Mouse (Mus musculus) forebrain, embryonic 14.5 days (tissue): ENCODE results near the gene Rcor1. TPM values are rescaled to one million over a fixed set of nuclear protein-coding genes. Genes with fewer than 3 reads are reported as not detected.

Experiments
- ATAC-seq: fragments of 200-750 bp; cut with Nextera tagmentation; 2 replicates; pipeline ENCODE4 v1.8.0; 2017; ENCODE audit warnings: mild to moderate bottlenecking, moderate library complexity
- DNase-seq: peaks from one replicate; pipeline ENCODE4 v3.0.0-alpha.2; 2015; ENCODE audit warnings: low spot score
- H3K27ac ChIP-seq: fragments of 300-500 bp; sonication (generic); 2 replicates; pipeline ENCODE4 v1.5.1; 2014; ENCODE audit warnings: low read depth, mild to moderate bottlenecking, control low read depth, low read length, moderate library complexity
- H3K27me3 ChIP-seq: fragments of 300-500 bp; sonication (generic); replicated peaks from 2 replicates; pipeline ENCODE4 v1.6.1; 2014; ENCODE audit warnings: low read length, control low read depth, mixed read lengths; ENCODE audit not compliant: control insufficient read depth, insufficient read depth
- H3K36me3 ChIP-seq: fragments of 300-500 bp; sonication (generic); 2 replicates; pipeline ENCODE4 v1.6.1; 2014; ENCODE audit warnings: low read length, control low read depth; ENCODE audit not compliant: control insufficient read depth, insufficient read depth
- H3K4me1 ChIP-seq: fragments of 300-500 bp; sonication (generic); 2 replicates; pipeline ENCODE4 v1.6.1; 2014; ENCODE audit warnings: antibody characterized with exemption, low read length, control low read depth; ENCODE audit not compliant: control insufficient read depth, insufficient read depth
- H3K4me2 ChIP-seq: fragments of 300-500 bp; sonication (generic); 2 replicates; pipeline ENCODE4 v1.6.1; 2014; ENCODE audit warnings: mild to moderate bottlenecking, control low read depth, low read length
- H3K4me3 ChIP-seq: fragments of 300-500 bp; sonication (generic); 2 replicates; pipeline ENCODE4 v1.5.1; 2014; ENCODE audit warnings: low read depth, low read length, control low read depth
- H3K9ac ChIP-seq: fragments of 300-500 bp; sonication (generic); 2 replicates; pipeline ENCODE4 v1.6.1; 2014; ENCODE audit warnings: mild to moderate bottlenecking, low read length, control low read depth, moderate library complexity
- H3K9me3 ChIP-seq: fragments of 300-500 bp; sonication (generic); replicated peaks from 2 replicates; pipeline ENCODE4 v1.6.1; 2016; ENCODE audit warnings: low read length, control low read depth, mixed read lengths; ENCODE audit not compliant: control insufficient read depth
- WGBS: fragments of 180-500 bp; shearing (Covaris S2); extraction: QIAGEN DNeasy Blood & Tissue Kit; methylation state at CpG from one replicate; pipeline ENCODE4 v1.1.7; 2014; 5-methylcytosine and 5-hydroxymethylcytosine counted together
- polyA plus RNA-seq: library from polyadenylated mRNA; unstranded; fragments of >200 nt; fragmentation: Nextera tagmentation; extraction: Ambion mirVana; gene quantifications from 2 replicates; pipeline ENCODE4 v1.2.1, GENCODE M21; 2014

Rcor1 gene
- polyA plus RNA-seq, 1 experiment from 2014 or later, result 8.5 TPM

DNA sequence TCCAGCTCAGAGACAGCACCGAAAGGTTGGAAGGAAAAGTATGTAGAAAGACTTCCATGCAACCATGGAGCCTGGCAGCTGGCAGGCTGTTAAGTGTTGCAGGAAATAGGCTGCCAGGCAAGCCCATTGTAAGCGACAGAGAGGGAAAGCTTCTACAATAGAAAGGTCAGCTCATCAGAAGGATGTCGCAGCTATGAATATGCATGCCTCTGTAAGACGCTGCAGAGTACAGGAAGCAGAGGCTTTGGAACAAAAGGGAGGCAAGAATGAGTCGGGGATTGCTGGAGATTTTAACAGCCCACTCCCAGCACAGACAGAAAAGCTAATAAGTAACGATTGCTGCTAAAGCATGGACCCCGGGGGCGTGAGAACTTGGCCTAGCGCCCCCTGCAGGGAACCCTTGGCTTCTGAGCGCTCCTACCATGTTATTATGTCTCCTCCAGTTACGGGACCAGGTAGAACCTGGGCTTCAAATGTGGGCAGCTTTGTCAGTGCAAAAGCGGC lies 103.9 kb downstream of the Rcor1 start:
- peak overlapping the region; percentile 86 for H3K27ac ChIP-seq
- H3K27me3 ChIP-seq, result no peaks in the 10 kb centered on the region
- H3K9me3 ChIP-seq, result no peaks in the 10 kb centered on the region
- no peaks in the 10 kb centered on the region for H3K36me3 ChIP-seq
- 4% methylated on average over 12 of the region's 12 CpGs for WGBS
- no peak overlapping the region for H3K4me3 ChIP-seq
- peak overlapping the region; percentile 35; the same call in 1 of the 2 replicates for H3K9ac ChIP-seq
- H3K4me2 ChIP-seq, result peak overlapping the region; percentile 39
- peak; percentile 89 for DNase-seq
- ATAC-seq, result peak; percentile 88
- peaks cover 21% of the 10 kb centered on the region for H3K4me1 ChIP-seq

DNA sequence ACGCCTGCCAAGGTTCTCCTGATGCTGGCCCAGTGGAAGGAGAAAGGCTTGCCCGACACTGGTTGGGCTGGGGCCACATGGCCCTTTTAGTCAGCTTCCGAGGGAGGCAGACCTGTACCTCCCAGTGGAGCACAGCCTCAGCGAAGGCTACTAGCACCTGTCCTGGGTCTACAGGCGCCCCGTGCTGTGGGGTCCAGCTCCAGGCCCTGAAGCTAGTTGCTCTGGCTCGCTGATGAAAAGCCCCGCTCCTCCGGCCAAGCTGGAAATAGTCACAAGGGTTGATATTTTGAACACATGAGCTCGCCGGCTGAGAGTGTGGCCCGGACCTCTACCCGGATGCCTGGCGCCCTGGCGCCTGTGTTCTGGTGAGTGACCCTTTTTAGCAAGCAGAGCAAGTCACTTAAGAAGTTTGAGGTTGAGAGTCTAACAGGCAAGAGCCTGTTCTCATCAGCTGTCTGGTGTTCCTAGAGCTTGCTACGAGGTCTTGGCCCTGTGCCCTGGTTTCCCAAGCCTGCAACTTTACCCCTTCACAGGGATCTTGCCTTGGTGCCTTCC lies 104.4 kb downstream of the Rcor1 start:
- H3K9ac ChIP-seq, result peak overlapping the region; percentile 35; the same call in 1 of the 2 replicates
- ATAC-seq (peak; percentile 40), DNase-seq (peak; percentile 52)
- no peaks in the 10 kb centered on the region for H3K9me3 ChIP-seq
- 61% methylated on average over 16 of the region's 16 CpGs for WGBS
- peak overlapping the region; percentile 39 for H3K4me2 ChIP-seq
- H3K4me1 ChIP-seq, result peaks cover 21% of the 10 kb centered on the region
- no peaks in the 10 kb centered on the region for H3K27me3 ChIP-seq
- no peaks in the 10 kb centered on the region for H3K36me3 ChIP-seq
- H3K27ac ChIP-seq, result peak overlapping the region; percentile 86
- no peak overlapping the region for H3K4me3 ChIP-seq

DNA sequence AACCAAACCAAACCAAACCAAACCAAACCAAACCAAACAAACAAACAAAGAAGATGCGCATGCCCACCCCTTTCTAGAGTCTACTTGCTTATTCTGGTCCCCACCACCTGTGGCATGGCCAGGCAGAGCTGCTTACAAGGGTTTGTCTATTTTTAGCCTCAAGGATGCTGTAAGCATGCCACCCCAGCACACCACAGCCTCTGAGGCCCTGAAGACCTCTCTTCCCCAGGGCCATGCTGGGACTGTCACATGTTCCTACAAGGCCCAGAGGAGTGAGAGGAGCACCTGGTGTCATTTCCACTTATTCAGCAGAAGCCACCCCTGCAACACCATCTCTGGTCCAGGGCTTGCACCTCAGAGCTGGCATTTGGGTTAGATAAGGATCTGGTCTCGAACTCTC lies 105.4 kb downstream of the Rcor1 start:
- ATAC-seq, result no peak
- DNase-seq, result no peak
- Histone ChIP-seq H3K27ac (no peak overlapping the region), H3K9ac (no peak overlapping the region), H3K4me1 (peaks cover 21% of the 10 kb centered on the region), H3K4me2 (no peak overlapping the region), H3K27me3 (no peaks in the 10 kb centered on the region), H3K36me3 (no peaks in the 10 kb centered on the region), H3K9me3 (no peaks in the 10 kb centered on the region), H3K4me3 (no peak overlapping the region)
- WGBS, result 93% methylated on average over 2 of the region's 2 CpGs

DNA sequence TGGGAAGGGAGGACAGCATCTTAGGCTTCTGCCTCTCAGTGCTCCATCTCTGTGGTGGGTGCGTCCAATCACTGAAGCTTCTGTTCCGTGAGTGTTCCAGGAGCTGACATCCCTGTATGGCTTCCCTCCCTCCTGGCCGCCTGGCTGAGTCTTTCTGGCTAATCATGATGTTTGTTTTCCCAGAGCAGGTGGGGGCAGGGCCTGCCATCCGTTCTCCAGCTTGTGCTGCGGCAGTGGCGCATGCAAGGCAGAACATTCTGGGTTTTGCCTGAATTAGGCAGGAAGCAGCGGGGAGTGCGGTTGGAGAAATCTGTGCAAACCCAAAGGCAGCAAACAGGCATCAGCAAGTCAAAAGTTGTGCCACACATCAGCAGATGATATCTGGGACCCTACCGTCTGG lies 106.1 kb downstream of the Rcor1 start:
- no peak overlapping the region for H3K9ac ChIP-seq
- H3K4me2 ChIP-seq, result no peak overlapping the region
- WGBS, result 48% methylated on average over 9 of the region's 9 CpGs
- DNase-seq, result peak; percentile 62
- H3K4me3 ChIP-seq, result no peak overlapping the region
- peaks cover 21% of the 10 kb centered on the region for H3K4me1 ChIP-seq
- no peaks in the 10 kb centered on the region for H3K27me3 ChIP-seq
- H3K36me3 ChIP-seq, result no peaks in the 10 kb centered on the region
- ATAC-seq, result peak; percentile 32; the same call in 1 of the 2 replicates
- H3K27ac ChIP-seq, result no peak overlapping the region
- no peaks in the 10 kb centered on the region for H3K9me3 ChIP-seq

DNA sequence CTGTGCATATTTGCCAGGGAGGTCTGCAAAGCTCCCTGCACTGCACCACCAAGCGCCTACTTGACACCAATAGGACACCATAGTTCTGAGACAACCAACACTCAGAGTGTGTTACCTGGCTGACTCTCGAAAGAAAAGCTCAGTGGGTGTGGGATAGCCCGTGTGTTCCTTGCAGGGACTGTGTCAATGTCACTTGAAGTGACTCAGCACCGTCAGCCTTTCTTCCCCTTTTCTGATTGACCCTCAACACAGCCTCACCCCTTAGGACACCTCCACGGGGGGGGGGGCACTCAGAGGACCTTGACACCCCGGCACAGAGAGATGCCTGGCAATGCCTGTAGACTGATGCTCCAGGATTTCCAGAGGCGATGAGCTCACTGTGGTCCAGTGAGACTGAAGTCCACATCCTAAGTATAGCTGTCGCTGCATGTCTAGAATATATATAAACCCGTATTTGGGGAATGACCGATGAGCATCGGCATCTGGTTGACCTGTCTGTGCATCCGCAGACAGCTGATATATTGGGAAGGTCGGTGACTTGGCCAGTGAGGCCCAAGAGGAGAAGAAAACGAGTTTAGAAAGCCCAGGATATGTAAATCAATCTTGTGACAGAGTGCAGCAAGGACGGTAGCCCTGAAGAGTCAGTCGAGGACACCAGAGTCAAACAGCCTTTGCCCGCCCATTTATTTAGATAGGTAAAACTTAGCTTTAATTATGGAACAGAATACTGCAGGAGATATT lies 110.5 kb downstream of the Rcor1 start:
- Histone ChIP-seq H3K4me3 (no peak overlapping the region), H3K9ac (no peak overlapping the region), H3K4me2 (no peak overlapping the region), H3K4me1 (peaks cover 11% of the 10 kb centered on the region), H3K27ac (no peak overlapping the region), H3K9me3 (no peaks in the 10 kb centered on the region), H3K36me3 (no peaks in the 10 kb centered on the region), H3K27me3 (no peaks in the 10 kb centered on the region)
- DNase-seq (no peak), ATAC-seq (no peak)
- 72% methylated on average over 17 of the region's 17 CpGs for WGBS

- peaks cover 8% of the 10 kb centered on the region for H3K4me1 ChIP-seq
- no peaks in the 10 kb centered on the region for H3K9me3 ChIP-seq
- no peaks in the 10 kb centered on the region for H3K27me3 ChIP-seq
- ATAC-seq (no peak), DNase-seq (no peak)
- H3K4me2 ChIP-seq, result no peak overlapping the region
- H3K9ac ChIP-seq, result no peak overlapping the region
- WGBS, result 15% methylated on average over 6 of the region's 6 CpGs
- no peak overlapping the region; the same call in 1 of the 2 replicates for H3K27ac ChIP-seq
- H3K36me3 ChIP-seq, result no peaks in the 10 kb centered on the region
- H3K4me3 ChIP-seq, result no peak overlapping the region
Observed at GRCm38 (mm10) chr12:111150236-111150596, 111.1 kb downstream of the Rcor1 start.

DNA sequence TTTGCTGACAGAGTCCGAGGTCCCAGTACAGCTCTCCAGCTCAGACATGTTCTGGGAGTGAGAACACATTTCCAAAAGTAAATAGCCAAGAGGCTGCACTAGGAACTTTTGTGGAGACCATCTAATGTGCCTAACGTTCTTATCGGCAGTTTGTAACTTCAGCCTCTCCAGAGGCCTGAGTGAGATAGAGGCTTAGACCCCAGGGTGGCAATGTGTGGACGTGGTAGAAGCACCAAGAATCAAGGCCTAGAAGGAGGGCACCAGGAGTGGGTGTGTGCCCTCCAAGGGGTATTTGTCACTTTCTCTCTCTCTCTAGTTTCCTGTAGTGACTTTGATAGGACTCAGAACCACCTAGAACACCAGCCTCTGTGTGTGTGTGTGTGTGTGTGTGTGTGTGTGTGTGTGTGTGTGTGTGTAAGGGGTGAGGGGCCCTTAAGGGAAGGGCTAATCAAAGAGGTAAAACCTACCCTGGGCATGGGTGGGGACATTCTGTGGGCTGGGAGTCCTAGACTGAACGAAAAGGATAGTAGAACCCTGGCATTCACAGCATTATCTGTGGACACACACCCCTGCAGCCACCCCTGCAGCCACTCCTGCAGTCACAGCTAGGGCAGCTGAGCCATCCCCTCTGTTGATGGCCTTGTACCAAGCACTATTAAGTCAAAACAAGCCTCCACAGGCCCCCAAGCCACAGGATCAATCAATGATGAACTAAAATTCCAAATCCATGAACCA lies 112.4 kb downstream of the Rcor1 start:
- ATAC-seq (no peak), DNase-seq (no peak)
- H3K27me3 ChIP-seq, result no peaks in the 10 kb centered on the region
- H3K9ac ChIP-seq, result no peak overlapping the region
- no peak overlapping the region for H3K4me3 ChIP-seq
- WGBS, result 90% methylated on average over 5 of the region's 5 CpGs
- no peaks in the 10 kb centered on the region for H3K9me3 ChIP-seq
- H3K4me2 ChIP-seq, result no peak overlapping the region
- peaks cover 5% of the 10 kb centered on the region; the same call in 1 of the 2 replicates for H3K4me1 ChIP-seq
- H3K27ac ChIP-seq, result no peak overlapping the region
- H3K36me3 ChIP-seq, result no peaks in the 10 kb centered on the region

GRCm38 (mm10) chr12:111152579-111152978 lies 113.4 kb downstream of the Rcor1 start:
- H3K9ac ChIP-seq, result no peak overlapping the region
- no peak overlapping the region for H3K27ac ChIP-seq
- DNase-seq, result no peak

More at GRCm38 (mm10) chr12:111152579-111152978, 113.4 kb downstream of the Rcor1 start:
- ATAC-seq, result no peak
- 87% methylated on average over 6 of the region's 6 CpGs for WGBS
- no peaks in the 10 kb centered on the region for H3K36me3 ChIP-seq
- no peaks in the 10 kb centered on the region for H3K27me3 ChIP-seq
- no peak overlapping the region for H3K4me2 ChIP-seq
- H3K4me1 ChIP-seq, result peaks cover 5% of the 10 kb centered on the region; the same call in 1 of the 2 replicates
- H3K4me3 ChIP-seq, result no peak overlapping the region
- H3K9me3 ChIP-seq, result no peaks in the 10 kb centered on the region
